Mouse (Mus musculus) erythroid progenitor cell, adult 5-6 weeks (primary cell): ENCODE data around the gene Epn2. TPM values are rescaled to one million over a fixed set of nuclear protein-coding genes. Genes with fewer than 3 reads are reported as not detected.
"Not testable (repeated sequence)": the region's sequence is repeated elsewhere in the genome, so short reads cannot be mapped to it uniquely, and the experiment has no call there.

Experiments used
- ATAC-seq: replicated peaks from 2 replicates; pipeline ENCODE4 v1.8.0; 2016; ENCODE audit warnings: moderate number of reproducible peaks, mild to moderate bottlenecking, moderate TSS enrichment, inconsistent platforms; ENCODE audit not compliant: poor library complexity, low FRiP score, severe bottlenecking
- total RNA-seq, 2 experiments: library from RNA; stranded (forward) in 1 of 2; stranded (reverse) in 1 of 2; fragments of 150-400 nt in 1 of 2; fragments of 186-747, 209-891 nt in 1 of 2; gene quantifications; 2 replicates each; pipeline versions ENCODE4 v1.2.3 to v1.2.4; 2015 to 2017; ENCODE audit warnings: low replicate concordance in 2 of 2

Gene Epn2
- total RNA-seq, 2 experiments from 2014 or later: not detected

- no peak for ATAC-seq
These were observed 18.0 kb upstream of the Epn2 start for GRCm38 (mm10) chr11:61597471-61597870.

DNA sequence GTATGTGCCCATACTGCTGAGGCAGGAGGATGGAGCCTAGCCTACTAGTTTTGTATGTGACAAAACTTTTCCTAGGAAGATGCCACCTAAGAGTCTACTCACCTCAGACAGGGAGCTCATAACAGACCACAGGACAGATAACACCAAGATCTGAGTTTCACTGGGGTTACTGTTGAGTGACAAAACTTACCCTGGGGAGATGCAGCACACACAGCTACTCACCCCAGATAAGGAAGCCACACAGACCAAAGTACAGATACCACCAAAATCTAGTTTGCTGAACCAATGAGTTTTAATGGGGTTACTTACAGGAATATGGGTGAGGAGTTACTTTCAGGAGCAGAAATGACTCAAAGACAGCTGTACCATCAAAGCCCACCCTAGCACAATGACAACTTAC, 13.6 kb upstream of the Epn2 start:
- ATAC-seq: no peak

GRCm38 (mm10) chr11:61592061-61592460, 12.6 kb upstream of the Epn2 start:
- no peak for ATAC-seq

GRCm38 (mm10) chr11:61590516-61591213, 11.2 kb upstream of the Epn2 start:
- ATAC-seq: no peak

DNA sequence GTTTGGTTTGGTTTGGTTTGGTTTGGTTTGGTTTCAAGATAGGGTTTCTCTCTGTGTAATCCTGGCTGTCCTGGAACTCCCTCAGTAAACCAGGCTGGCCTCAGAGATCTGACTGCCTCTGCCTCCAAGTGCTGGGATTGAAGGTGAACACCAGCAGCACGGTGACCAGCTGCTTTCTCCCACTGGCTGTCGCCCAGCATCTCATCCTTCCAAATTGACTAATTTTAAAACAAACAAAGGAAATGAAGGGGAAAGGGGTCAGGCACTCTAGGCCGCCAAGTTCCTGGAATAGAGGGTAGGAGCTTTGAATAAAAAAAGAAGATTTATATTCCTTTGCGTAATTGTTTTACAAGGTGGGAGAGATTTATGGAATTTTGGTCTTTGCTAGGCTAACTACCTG, 5.9 kb upstream of the Epn2 start:
- ATAC-seq: no peak

GRCm38 (mm10) chr11:61584830-61585229, 5.3 kb upstream of the Epn2 start:
- no peak for ATAC-seq

DNA sequence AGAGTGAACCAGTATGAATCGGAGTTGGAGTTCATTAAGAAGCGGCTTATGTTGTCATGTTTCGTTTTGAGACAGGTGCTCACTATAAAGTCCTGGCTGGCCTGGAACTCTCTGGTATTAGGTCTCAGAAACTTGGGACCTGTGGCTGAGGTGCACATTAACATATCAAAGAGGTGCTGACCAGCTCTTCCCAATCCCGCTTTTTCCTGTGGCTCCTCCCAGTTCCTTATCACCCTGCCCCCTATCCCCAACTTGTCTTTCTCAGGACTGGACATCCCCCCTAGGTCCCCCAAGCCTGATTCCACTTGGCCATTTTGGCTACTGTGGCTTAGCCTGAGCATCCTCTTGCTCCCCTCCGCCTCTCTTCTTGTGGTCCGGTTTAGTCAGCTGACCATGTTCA, 4.6 kb upstream of the Epn2 start:
- ATAC-seq: no peak

- not testable (repeated sequence) for ATAC-seq
These were observed 3.3 kb upstream of the Epn2 start for GRCm38 (mm10) chr11:61582808-61583207.

GRCm38 (mm10) chr11:61579878-61580381, 443 bp upstream of the Epn2 start:
- ATAC-seq: no peak

- ATAC-seq: no peak
These were observed 925 bp downstream of the Epn2 start for GRCm38 (mm10) chr11:61578541-61578982.

DNA sequence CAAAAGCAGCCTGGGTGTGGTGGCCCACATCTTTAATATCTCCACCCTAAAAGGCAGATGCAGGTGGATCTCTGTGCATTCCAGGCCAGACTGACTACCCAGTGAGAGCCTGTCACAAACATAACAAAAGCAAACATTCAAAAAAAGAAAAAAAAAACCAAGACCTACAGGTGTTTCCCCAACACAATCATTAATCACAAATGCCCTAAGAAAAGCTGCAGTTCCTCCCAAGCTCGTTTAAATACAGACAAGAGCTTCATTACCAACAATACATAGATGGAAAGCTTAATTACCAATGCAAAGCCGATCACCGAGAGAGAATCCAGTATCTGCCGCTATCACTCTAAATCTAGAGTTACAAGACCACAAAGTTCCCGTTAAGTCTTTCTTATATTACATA, 1.5 kb downstream of the Epn2 start:
- ATAC-seq: no peak

- no peak for ATAC-seq
These were observed 2.1 kb downstream of the Epn2 start for GRCm38 (mm10) chr11:61577349-61577748.

DNA sequence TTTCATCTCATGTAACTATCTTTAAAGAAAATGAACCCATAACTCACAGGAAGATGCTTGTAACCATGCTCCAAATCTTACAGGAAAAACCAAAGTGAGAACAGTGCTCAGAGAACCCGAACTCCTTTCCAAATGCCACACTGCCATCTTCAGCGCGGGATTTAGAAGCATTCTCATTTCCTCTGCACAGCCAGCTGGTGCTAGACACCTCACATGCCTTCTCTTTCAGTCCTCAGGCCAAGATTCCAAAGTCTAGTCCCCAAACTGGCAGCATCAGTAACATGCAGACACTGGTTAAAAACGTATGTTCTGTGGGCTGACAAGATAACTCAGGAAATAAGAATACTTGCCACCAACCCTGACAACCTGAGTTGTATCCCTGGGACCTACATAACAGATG, 6.2 kb downstream of the Epn2 start:
- no peak for ATAC-seq

DNA sequence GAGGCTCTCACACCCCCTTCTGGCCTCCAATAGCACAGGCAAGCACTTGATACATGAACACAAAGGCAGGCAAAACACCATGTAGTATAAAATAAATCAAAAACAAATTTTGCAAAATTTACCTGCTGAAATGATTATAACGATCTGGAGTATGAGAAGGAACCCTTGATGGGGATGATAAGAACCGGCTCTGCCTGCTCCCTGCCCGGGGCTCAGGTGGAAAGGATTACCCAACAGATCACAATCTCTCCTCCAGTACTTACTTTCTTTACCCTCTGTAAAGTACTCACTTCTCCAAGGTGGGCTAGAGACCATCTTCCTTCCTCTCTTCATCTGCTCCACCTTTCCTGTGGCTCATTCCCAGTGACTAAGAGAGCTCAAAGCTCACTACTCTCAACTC, 8.3 kb downstream of the Epn2 start:
- ATAC-seq: no peak

DNA sequence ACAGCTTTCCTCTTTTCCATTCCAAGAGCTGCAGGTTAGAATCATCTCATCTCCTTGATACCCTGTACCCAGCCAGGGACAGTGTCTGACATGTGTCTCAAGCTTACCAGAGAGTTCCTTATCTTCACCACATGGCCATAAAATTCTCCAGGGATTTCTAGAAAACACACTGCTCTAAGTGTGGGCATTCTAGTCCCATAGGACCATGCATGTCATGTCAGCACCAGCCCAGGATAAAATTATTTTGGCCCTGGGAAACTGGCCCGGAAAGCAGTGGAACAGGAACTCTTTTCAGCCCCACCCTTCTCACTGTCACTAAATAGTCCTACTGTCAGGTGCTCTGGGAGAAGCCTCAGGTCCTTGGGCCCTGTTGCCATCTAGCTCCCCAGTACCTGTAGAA, 9.8 kb downstream of the Epn2 start:
- ATAC-seq: no peak

DNA sequence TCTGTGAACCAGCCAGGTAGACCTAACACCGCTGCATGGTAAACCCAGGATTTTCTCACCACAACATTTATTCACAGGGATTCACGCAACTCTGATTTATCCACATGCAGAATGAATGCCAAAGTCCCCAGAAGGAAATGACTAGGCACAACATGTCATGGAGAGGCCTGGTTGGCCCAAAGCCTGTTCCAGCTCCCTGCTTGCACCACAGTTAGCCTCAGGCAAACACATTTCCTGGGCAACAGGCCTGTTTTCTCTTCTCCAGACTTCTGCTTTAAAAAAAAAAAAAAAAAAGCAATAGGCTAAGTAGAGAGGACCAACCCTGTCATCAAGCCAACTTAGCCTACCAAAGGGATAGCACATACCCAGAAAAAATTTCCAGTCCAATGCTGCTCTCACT, 14.9 kb downstream of the Epn2 start:
- ATAC-seq: no peak

- no peak for ATAC-seq
These were observed 15.5 kb downstream of the Epn2 start for GRCm38 (mm10) chr11:61563939-61564338.

DNA sequence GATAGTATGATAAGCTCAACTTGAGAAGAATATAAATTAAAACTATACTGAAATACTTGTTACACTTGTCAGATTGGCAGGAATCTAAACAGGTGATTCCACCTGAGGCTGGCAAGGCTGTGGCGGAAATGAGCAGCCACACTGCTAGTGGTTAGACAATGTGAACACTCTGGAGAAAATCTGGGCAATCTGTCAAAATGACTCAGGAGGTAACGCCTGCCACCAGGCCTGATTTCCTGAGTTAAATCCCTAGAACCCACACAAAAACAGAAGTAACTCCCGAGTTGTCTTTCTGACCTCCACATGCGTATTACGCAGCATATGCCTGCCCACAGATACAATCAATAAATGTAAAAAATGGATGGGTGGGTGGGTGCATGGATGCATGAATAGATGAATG, 17.1 kb downstream of the Epn2 start:
- no peak for ATAC-seq

DNA sequence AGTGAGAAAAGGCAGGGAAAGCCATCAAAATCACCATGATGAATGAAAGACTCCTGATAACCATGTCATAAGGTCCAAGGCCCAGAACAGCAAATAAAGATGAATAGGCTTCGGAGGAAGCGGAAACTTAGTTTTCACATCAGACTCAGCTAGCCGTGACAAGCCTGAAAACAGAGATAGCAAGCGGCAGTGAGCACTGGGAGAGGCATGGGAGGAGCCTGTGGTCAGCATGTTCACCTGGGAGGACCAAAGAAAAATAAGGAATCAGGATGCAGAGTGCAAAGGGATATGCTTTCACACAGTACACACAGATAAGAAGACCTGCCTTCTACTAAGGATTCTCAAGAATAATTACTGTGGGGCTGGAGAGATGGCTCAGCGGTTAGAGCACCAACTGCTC, 19.9 kb downstream of the Epn2 start:
- no peak for ATAC-seq

DNA sequence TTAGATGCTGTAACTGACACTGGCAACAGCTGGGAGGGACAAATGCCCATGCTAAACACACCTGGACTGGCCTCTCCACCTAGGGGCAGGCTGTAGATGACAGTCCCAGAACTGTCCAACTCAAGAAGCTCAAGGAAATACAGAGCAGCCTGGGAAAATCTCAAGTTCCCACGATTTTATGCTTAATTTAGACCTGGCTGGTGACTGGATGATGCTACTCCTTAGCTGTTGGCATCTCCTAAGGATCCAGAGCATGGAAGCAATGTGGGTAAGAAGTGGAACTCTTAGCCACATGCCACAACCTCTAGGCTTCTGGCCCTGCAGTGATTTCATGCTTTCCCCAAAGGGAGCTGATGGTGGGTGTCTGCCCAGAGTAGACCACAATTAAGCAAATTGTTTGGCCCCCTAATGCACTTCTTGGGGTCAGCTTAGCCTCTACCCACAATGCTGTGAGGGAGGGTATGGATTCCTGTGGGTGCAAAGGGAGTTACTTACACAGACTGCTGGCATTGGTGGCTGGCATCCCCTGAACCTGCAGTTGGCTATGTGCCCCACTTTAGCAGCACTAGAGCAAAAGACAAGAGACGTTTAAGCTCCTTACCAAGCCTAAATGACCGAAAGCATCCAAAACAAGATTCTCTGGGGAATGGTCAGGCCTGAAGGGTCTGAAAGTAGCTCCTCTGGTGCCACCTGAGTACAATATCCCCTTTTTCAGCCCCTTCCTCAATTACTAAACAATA, 26.3 kb downstream of the Epn2 start:
- no peak for ATAC-seq

GRCm38 (mm10) chr11:61550631-61551030, 28.9 kb downstream of the Epn2 start:
- ATAC-seq: no peak
